Mouse (Mus musculus) embryonic facial prominence, embryonic 15.5 days (tissue): ENCODE results near the gene Kirrel3. TPM values are rescaled to one million over a fixed set of nuclear protein-coding genes. Genes with fewer than 3 reads are reported as not detected.

Experiments
- ATAC-seq: fragments of 200-750 bp; cut with Nextera tagmentation; 2 replicates; pipeline ENCODE4 v1.8.0; 2017; ENCODE audit warnings: low read depth, moderate TSS enrichment; ENCODE audit not compliant: insufficient number of reproducible peaks, low FRiP score, low TSS enrichment
- H3K27ac ChIP-seq: fragments of 300-500 bp; sonication (generic); replicated peaks from 2 replicates; pipeline ENCODE4 v1.5.1; 2015; ENCODE audit warnings: mild to moderate bottlenecking, inconsistent platforms
- H3K27me3 ChIP-seq: fragments of 300-500 bp; sonication (generic); 2 replicates; pipeline ENCODE4 v1.6.1; 2015; ENCODE audit warnings: inconsistent platforms
- H3K36me3 ChIP-seq: fragments of 300-500 bp; sonication (generic); 2 replicates; pipeline ENCODE4 v1.6.1; 2015; ENCODE audit warnings: mild to moderate bottlenecking, inconsistent platforms
- H3K4me1 ChIP-seq: fragments of 300-500 bp; sonication (generic); 2 replicates; pipeline ENCODE4 v1.6.1; 2015; ENCODE audit warnings: inconsistent platforms
- H3K4me2 ChIP-seq: fragments of 300-500 bp; sonication (generic); replicated peaks from 2 replicates; pipeline ENCODE4 v1.6.1; 2015; ENCODE audit warnings: mild to moderate bottlenecking, inconsistent platforms
- H3K4me3 ChIP-seq: fragments of 300-500 bp; sonication (generic); replicated peaks from 2 replicates; pipeline ENCODE4 v1.5.1; 2015; ENCODE audit warnings: mild to moderate bottlenecking, inconsistent platforms
- H3K9ac ChIP-seq: fragments of 300-500 bp; sonication (generic); 2 replicates; pipeline ENCODE4 v1.6.1; 2015; ENCODE audit warnings: inconsistent platforms
- H3K9me3 ChIP-seq: fragments of 300-500 bp; sonication (generic); replicated peaks from 2 replicates; pipeline ENCODE4 v1.6.1; 2016; ENCODE audit warnings: inconsistent platforms
- WGBS: fragments of 180-500 bp; shearing (Covaris S2); methylation state at CpG from one replicate; pipeline ENCODE4 v1.1.7; 2015; 5-methylcytosine and 5-hydroxymethylcytosine counted together
- polyA plus RNA-seq: library from polyadenylated mRNA; unstranded; fragments of >200 nt; fragmentation: Nextera tagmentation; extraction: Ambion mirVana; gene quantifications from 2 replicates; pipeline ENCODE4 v1.2.1, GENCODE M21; 2015

Kirrel3 gene
- polyA plus RNA-seq, 1 experiment from 2014 or later, result 6.6 TPM

DNA sequence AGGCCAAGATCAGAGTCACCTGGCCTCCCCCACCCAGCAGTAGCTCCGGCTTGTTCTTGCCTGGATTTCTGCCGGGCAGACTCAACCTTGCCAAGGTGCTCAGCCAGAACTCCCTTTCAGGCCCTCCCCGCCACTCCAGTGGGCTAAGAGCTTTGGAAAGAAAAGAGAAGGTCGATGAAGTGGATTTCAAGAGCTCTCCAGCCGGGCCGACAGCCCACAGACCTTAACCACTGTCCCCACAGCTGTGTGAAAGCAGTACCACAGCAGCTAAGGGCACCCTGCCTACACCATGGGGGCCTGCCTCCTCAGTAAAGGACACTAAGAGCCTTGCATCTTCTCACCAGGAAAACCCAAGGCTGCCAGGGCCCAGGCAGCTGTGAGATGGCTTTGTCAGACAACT is 389.5 kb downstream of the Kirrel3 start:
- no peaks in the 10 kb centered on the region for H3K4me1 ChIP-seq
- no peak overlapping the region for H3K27ac ChIP-seq
- no peak for ATAC-seq
- 76% methylated on average over 6 of the region's 6 CpGs for WGBS
- no peak overlapping the region for H3K9ac ChIP-seq
- no peak overlapping the region for H3K4me3 ChIP-seq
- H3K36me3 ChIP-seq, result no peaks in the 10 kb centered on the region
- no peak overlapping the region for H3K4me2 ChIP-seq
- no peaks in the 10 kb centered on the region for H3K9me3 ChIP-seq
- no peaks in the 10 kb centered on the region for H3K27me3 ChIP-seq

DNA sequence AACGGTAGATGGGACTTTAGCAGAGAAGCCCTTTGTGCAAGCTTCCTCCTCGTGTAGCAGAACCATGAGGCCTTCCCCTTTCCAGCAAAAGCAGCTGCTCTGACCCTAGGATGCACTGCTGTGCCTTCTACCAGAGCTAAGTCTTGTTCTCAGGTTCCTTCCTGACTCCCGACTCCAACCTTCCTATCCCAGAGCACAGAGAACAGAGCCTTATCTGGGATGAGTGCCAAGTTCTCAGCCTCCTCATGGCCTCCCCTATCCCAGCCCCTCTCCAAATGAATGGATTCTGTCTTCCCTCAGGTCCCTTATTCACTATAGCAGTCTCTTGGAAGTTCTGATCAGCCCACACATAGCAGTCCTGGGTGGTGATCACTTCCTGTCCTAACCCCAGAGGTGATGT is 391.5 kb downstream of the Kirrel3 start:
- WGBS, result 51% methylated on average over 3 of the region's 3 CpGs
- no peak for ATAC-seq
- no peaks in the 10 kb centered on the region for H3K27me3 ChIP-seq
- H3K9me3 ChIP-seq, result no peaks in the 10 kb centered on the region
- no peak overlapping the region for H3K4me2 ChIP-seq
- no peaks in the 10 kb centered on the region for H3K36me3 ChIP-seq
- H3K4me3 ChIP-seq, result no peak overlapping the region
- no peak overlapping the region for H3K27ac ChIP-seq
- 0 out of 2 replicates have a peak, but pooled peaks cover 4% of the 10 kb centered on the region for H3K4me1 ChIP-seq
- H3K9ac ChIP-seq, result no peak overlapping the region

DNA sequence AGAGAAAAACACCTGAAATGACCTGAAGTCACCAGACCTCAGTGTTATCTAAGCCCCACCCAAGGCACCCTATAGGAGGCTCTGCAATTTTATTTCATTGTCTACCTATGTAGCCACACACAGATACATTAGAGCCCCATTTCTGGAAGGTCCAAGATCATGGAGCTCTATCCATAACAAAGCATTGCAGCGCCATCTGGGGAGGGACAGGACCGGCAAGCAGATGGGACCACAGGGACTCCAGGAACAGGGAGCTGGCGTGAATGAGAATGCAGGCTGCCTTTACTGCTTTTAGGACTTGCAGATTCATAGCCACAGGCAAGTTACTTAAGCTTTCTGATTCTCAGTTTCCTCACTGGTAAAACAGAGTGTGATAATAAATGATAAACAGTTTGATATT is 392.1 kb downstream of the Kirrel3 start:
- no peaks in the 10 kb centered on the region for H3K36me3 ChIP-seq
- no peak overlapping the region for H3K4me2 ChIP-seq
- H3K4me3 ChIP-seq, result no peak overlapping the region
- no peak overlapping the region for H3K9ac ChIP-seq
- ATAC-seq, result no peak
- H3K27me3 ChIP-seq, result no peaks in the 10 kb centered on the region
- 47% methylated on average over 3 of the region's 3 CpGs for whole genome bisulfite sequencing
- no peak overlapping the region for H3K27ac ChIP-seq
- no peaks in the 10 kb centered on the region for H3K9me3 ChIP-seq
- 0 out of 2 replicates have a peak, but pooled peaks cover 4% of the 10 kb centered on the region for H3K4me1 ChIP-seq

DNA sequence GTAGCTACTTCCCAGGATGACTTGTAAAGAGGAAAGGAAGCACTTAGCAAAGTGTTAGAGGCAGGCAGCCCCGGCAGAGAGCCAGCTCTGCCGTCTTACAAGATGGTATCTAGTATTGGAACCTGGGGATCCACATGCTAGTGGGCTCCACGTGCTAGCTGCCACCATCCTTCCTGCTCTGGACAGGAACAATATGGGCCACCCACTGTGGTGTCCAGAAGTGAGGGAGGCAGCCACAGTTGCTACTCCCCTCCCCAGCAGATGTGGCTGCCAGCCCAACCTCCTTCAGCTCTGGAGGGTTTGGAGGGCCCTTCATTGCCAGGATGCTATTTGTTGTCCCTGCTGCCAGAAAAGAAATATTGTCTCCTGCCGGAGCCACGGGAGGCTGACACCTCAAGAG is 396.1 kb downstream of the Kirrel3 start:
- ATAC-seq, result no peak
- Histone ChIP-seq H3K4me1 (peaks cover 4% of the 10 kb centered on the region; the same call in 1 of the 2 replicates), H3K4me2 (no peak overlapping the region), H3K4me3 (no peak overlapping the region), H3K9me3 (no peaks in the 10 kb centered on the region), H3K27ac (no peak overlapping the region), H3K36me3 (no peaks in the 10 kb centered on the region), H3K27me3 (no peaks in the 10 kb centered on the region), H3K9ac (no peak overlapping the region)
- WGBS, result 27% methylated on average over 5 of the region's 5 CpGs

DNA sequence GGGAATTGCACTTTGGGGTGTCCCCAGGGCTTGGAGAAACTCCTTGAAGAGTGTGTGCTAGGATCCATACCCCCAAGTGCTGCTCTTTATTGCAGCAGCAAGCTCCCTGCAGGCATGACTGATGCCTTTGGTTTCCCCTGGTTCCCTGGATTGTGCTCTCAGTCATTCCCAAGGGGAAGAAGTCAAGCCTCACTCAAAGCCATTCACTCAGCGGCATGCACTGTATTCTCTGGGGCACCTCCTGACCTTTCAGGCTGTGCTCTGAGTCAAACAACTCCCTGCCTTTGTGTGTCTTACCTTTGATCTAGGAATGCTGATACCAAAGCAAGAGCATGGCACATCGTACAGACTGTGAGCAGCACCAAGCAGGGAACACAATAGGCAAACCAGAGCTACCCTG is 396.5 kb downstream of the Kirrel3 start:
- ATAC-seq, result no peak
- Histone ChIP-seq H3K9ac (no peak overlapping the region), H3K36me3 (no peaks in the 10 kb centered on the region), H3K4me2 (no peak overlapping the region), H3K4me3 (no peak overlapping the region), H3K27ac (no peak overlapping the region), H3K4me1 (peaks cover 4% of the 10 kb centered on the region; the same call in 1 of the 2 replicates), H3K27me3 (no peaks in the 10 kb centered on the region), H3K9me3 (no peaks in the 10 kb centered on the region)
- 10% methylated on average over 2 of the region's 2 CpGs for WGBS

DNA sequence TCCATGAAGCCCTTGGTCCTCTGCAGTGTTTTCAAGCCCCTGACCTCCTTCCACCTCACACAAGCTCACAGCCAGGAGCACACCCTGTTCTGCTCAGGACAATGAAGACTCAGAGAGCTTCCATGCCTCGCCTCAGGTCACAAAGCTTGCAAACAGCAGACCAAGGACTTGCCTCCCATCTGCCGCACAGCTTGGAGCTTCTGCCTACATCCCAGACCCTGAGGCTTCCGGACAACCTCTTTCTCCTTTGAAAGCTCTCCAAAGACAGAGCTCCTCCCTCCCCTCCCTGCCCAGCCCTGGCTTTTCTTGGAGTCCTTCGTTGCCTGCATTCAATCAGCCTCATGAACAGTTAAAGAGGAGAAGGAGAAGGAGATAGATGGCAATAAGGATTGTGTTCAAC is 397.4 kb downstream of the Kirrel3 start:
- no peak for ATAC-seq
- Histone ChIP-seq H3K9ac (no peak overlapping the region), H3K27ac (no peak overlapping the region), H3K27me3 (no peaks in the 10 kb centered on the region), H3K4me3 (no peak overlapping the region), H3K4me1 (peaks cover 4% of the 10 kb centered on the region; the same call in 1 of the 2 replicates), H3K36me3 (no peaks in the 10 kb centered on the region), H3K9me3 (no peaks in the 10 kb centered on the region), H3K4me2 (no peak overlapping the region)
- 13% methylated on average over 4 of the region's 4 CpGs for WGBS

DNA sequence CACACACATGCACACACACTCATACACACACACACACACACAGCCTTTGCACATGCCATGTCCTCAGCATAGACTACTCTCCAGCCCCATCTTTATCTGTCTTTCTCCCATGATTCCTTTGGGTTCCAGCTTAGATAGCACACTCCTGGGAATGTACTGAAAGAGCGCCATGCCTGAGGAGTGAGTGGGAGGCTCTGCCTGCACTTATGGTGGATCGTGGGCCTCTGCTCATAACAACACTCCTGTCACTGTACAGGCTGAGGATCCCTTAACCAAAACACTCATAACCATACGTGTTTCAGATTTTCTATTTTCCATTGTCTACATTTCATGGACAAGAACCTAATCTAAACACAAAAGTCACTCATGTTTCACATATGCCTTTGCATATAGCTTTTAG is 398.6 kb downstream of the Kirrel3 start:
- H3K9me3 ChIP-seq, result no peaks in the 10 kb centered on the region
- no peak overlapping the region for H3K4me3 ChIP-seq
- H3K4me2 ChIP-seq, result no peak overlapping the region
- H3K27ac ChIP-seq, result no peak overlapping the region
- ATAC-seq, result no peak
- H3K36me3 ChIP-seq, result no peaks in the 10 kb centered on the region
- H3K9ac ChIP-seq, result no peak overlapping the region
- peaks cover 4% of the 10 kb centered on the region; the same call in 1 of the 2 replicates for H3K4me1 ChIP-seq
- 88% methylated on average over 3 of the region's 3 CpGs for WGBS
- no peaks in the 10 kb centered on the region for H3K27me3 ChIP-seq

DNA sequence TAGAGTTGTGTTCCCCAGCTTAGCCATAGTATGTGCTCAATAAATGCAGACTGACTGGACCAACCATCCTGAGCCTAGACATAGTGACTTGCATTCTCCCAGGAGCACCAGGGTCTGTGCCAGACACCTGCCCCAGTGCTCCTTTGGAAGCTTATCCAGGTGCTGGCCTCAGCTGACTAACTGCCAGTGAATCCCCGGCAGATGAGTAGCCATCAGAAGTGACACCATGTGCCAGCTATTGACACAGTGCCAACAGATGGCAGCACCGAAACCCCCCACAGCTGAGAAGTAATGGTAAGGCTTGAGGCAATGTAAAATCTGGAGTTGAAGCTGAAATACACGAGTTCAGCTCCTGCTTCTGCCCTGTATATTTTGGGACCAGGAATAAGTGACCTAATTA is 399.2 kb downstream of the Kirrel3 start:
- no peak for ATAC-seq
- no peak overlapping the region for H3K9ac ChIP-seq
- H3K9me3 ChIP-seq, result no peaks in the 10 kb centered on the region
- WGBS, result 73% methylated on average over 3 of the region's 3 CpGs
- H3K36me3 ChIP-seq, result no peaks in the 10 kb centered on the region
- peaks cover 4% of the 10 kb centered on the region; the same call in 1 of the 2 replicates for H3K4me1 ChIP-seq
- H3K27ac ChIP-seq, result no peak overlapping the region
- no peaks in the 10 kb centered on the region for H3K27me3 ChIP-seq
- no peak overlapping the region for H3K4me3 ChIP-seq
- no peak overlapping the region for H3K4me2 ChIP-seq

DNA sequence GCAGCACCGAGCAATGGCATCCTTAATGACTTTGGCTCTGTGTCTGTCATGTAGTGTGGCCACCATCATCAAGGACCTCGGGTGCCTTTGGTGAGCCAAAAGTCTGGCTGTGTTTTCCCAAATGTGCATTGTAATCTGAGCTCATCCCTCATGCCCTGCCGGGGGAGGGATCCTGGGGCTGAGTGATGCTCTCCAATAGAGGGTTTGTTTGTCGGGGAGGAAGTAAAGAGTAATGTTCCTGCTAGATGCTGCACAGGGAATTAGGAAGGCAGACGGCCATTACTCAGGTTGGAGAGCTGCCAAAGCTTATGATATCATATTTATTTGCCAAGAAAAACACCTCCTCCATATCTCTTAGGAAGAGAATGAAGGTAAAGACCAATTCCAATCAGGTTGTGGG is 401.1 kb downstream of the Kirrel3 start:
- H3K36me3 ChIP-seq, result no peaks in the 10 kb centered on the region
- WGBS, result 34% methylated on average over 5 of the region's 5 CpGs
- H3K4me1 ChIP-seq, result peaks cover 3% of the 10 kb centered on the region; the same call in 1 of the 2 replicates
- no peaks in the 10 kb centered on the region for H3K9me3 ChIP-seq
- ATAC-seq, result no peak
- H3K9ac ChIP-seq, result no peak overlapping the region
- H3K4me2 ChIP-seq, result no peak overlapping the region
- no peak overlapping the region for H3K27ac ChIP-seq
- H3K4me3 ChIP-seq, result no peak overlapping the region
- no peaks in the 10 kb centered on the region for H3K27me3 ChIP-seq

DNA sequence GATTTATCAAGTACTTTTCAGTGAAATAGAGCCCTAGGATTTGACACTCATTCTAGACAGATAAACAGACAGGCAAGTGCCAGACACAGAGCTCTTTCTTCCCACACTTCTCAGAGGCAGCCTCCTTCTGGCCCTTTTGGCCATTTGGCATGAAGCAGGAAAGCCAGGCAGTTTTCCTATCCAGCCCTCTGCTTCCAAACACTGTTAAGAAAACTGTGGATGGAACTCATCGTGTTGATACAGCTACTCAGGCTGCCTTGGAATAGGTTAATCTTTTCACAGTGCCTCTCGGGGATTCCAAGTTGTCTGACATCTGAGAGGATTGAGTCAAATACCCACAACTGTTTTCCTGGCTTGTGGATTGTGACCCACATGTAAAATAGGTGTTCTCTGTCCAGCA is 401.5 kb downstream of the Kirrel3 start:
- no peak overlapping the region for H3K9ac ChIP-seq
- no peak overlapping the region for H3K27ac ChIP-seq
- H3K9me3 ChIP-seq, result no peaks in the 10 kb centered on the region
- no peaks in the 10 kb centered on the region for H3K27me3 ChIP-seq
- H3K4me2 ChIP-seq, result no peak overlapping the region
- no peaks in the 10 kb centered on the region for H3K36me3 ChIP-seq
- ATAC-seq, result no peak
- no peak overlapping the region for H3K4me3 ChIP-seq
- no peaks in the 10 kb centered on the region; the same call in 1 of the 2 replicates for H3K4me1 ChIP-seq
- 41% methylated on average over 2 of the region's 2 CpGs for WGBS

DNA sequence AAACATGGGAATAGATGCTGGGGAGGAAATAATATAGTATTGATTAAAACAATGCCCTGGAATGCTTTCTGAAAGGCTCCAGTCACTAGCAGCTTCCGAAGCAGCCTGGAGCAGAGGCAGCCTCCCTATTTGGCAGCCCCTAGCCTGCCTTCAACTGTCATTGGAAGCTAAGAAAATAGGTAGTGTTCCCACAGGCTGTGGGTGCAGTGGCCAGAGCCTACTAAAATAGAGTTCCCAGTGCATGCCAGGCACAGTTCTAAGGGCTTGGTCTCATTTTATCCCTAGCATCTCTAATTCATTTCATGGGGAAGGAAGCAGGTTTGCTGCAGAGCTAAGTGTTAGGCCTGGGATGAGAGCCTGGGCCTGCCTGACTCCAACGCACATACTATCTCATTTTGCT is 402.6 kb downstream of the Kirrel3 start:
- Histone ChIP-seq H3K4me1 (no peaks in the 10 kb centered on the region), H3K27ac (no peak overlapping the region), H3K4me2 (no peak overlapping the region), H3K4me3 (no peak overlapping the region), H3K9ac (no peak overlapping the region), H3K36me3 (no peaks in the 10 kb centered on the region), H3K9me3 (no peaks in the 10 kb centered on the region), H3K27me3 (no peaks in the 10 kb centered on the region)
- 79% methylated on average over 2 of the region's 2 CpGs for WGBS
- no peak for ATAC-seq

DNA sequence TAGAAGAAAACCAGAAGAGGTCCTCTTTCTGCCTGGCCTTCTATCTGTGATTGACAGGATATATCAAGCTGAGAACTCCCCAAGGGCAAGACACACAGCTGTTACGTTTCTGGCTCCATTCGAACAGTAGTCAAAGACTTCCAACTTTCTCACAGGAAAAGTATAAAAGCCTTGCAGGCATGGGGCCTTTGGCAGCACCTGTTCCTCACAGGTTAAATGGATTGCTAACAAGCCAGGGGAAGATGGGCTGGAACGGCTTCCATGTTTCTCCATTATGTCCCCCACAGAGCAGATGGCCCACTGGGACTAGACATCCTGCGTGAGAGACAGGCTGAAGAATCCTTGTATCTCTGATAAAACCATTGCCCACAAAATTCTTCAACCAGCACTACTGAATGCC is 415.5 kb downstream of the Kirrel3 start:
- Histone ChIP-seq H3K36me3 (no peaks in the 10 kb centered on the region), H3K4me3 (no peak overlapping the region), H3K9ac (no peak overlapping the region), H3K27me3 (no peaks in the 10 kb centered on the region), H3K9me3 (no peaks in the 10 kb centered on the region), H3K4me1 (no peaks in the 10 kb centered on the region), H3K27ac (no peak overlapping the region), H3K4me2 (no peak overlapping the region)
- ATAC-seq, result no peak
- 61% methylated on average over 4 of the region's 4 CpGs for WGBS
